Mouse (Mus musculus) midbrain, embryonic 11.5 days (tissue): ENCODE data around the gene C330021F23Rik. TPM values are rescaled to one million over a fixed set of nuclear protein-coding genes. Genes with fewer than 3 reads are reported as not detected.
A peak's percentile ranks its signal among the peaks of the same experiment; 100 is the strongest.

Source experiments
- ATAC-seq: fragments of 200-750 bp; cut with Nextera tagmentation; 2 replicates; pipeline ENCODE4 v1.8.0; 2017; ENCODE audit warnings: moderate TSS enrichment, moderate library complexity; ENCODE audit not compliant: low FRiP score
- DNase-seq: peaks from one replicate; pipeline ENCODE4 v3.0.0; 2015; ENCODE audit warnings: low spot score; ENCODE audit errors: missing footprints
- H3K27ac ChIP-seq: fragments of 300-500 bp; sonication (generic); 2 replicates; pipeline ENCODE4 v1.5.1; 2014; ENCODE audit warnings: low read depth, low read length
- H3K27me3 ChIP-seq: fragments of 300-500 bp; sonication (generic); 2 replicates; pipeline ENCODE4 v1.6.1; 2014; ENCODE audit warnings: mild to moderate bottlenecking, low read length, moderate library complexity, mixed read lengths; ENCODE audit not compliant: control insufficient read depth, insufficient read depth
- H3K36me3 ChIP-seq: fragments of 300-500 bp; sonication (generic); 2 replicates; pipeline ENCODE4 v1.6.1; 2014; ENCODE audit warnings: mild to moderate bottlenecking, low read length, moderate library complexity, mixed read lengths; ENCODE audit not compliant: control insufficient read depth, insufficient read depth
- H3K4me1 ChIP-seq: fragments of 300-500 bp; sonication (generic); 2 replicates; pipeline ENCODE4 v1.6.1; 2014; ENCODE audit warnings: low read length; ENCODE audit not compliant: control insufficient read depth, insufficient read depth
- H3K4me2 ChIP-seq: fragments of 300-500 bp; sonication (generic); 2 replicates; pipeline ENCODE4 v1.6.1; 2014; ENCODE audit warnings: mild to moderate bottlenecking, moderate library complexity
- H3K4me3 ChIP-seq: fragments of 300-500 bp; sonication (generic); 2 replicates; pipeline ENCODE4 v1.5.1; 2014; ENCODE audit warnings: low read depth, low read length
- H3K9ac ChIP-seq: fragments of 300-500 bp; sonication (generic); 2 replicates; pipeline ENCODE4 v1.6.1; 2014; ENCODE audit warnings: low read length
- H3K9me3 ChIP-seq: fragments of 300-500 bp; sonication (generic); 2 replicates; pipeline ENCODE4 v1.6.1; 2016; ENCODE audit warnings: low read length; ENCODE audit not compliant: control insufficient read depth
- WGBS: fragments of 180-500 bp; shearing (Covaris S2); extraction: QIAGEN DNeasy Blood & Tissue Kit; methylation state at CpG from one replicate; pipeline ENCODE4 v1.1.7; 2014; 5-methylcytosine and 5-hydroxymethylcytosine counted together
- polyA plus RNA-seq: library from polyadenylated mRNA; unstranded; fragments of >200 nt; fragmentation: Nextera tagmentation; extraction: Ambion mirVana; gene quantifications from 2 replicates; pipeline ENCODE4 v1.2.1, GENCODE M21; 2014

Gene C330021F23Rik
- polyA plus RNA-seq, 1 experiment from 2014 or later = 6.3 TPM

- 93% methylated on average over 4 of the region's 4 CpGs for WGBS
- H3K4me1 ChIP-seq = no peaks in the 10 kb centered on the region
- no peak overlapping the region for H3K4me3 ChIP-seq
- no peak overlapping the region for H3K9ac ChIP-seq
- DNase-seq = no peak
- ATAC-seq = no peak
- no peak overlapping the region for H3K4me2 ChIP-seq
- H3K9me3 ChIP-seq = no peaks in the 10 kb centered on the region
- H3K27me3 ChIP-seq = no peaks in the 10 kb centered on the region
- peaks cover 3% of the 10 kb centered on the region; the same call in 1 of the 2 replicates for H3K36me3 ChIP-seq
- H3K27ac ChIP-seq = no peak overlapping the region
Observed at GRCm38 (mm10) chr8:3540076-3540475, 27.7 kb upstream of the C330021F23Rik start.

- no peak overlapping the region for H3K27ac ChIP-seq
- 89% methylated on average over 2 of the region's 2 CpGs for WGBS
- no peak overlapping the region for H3K9ac ChIP-seq
Observed at GRCm38 (mm10) chr8:3546511-3546910, 21.3 kb upstream of the C330021F23Rik start.

GRCm38 (mm10) chr8:3552240-3552639, 15.6 kb upstream of the C330021F23Rik start:
- ATAC-seq (no peak), DNase-seq (no peak)
- Histone ChIP-seq H3K9me3 (no peaks in the 10 kb centered on the region), H3K4me2 (no peak overlapping the region), H3K4me1 (no peaks in the 10 kb centered on the region), H3K27ac (no peak overlapping the region), H3K36me3 (no peaks in the 10 kb centered on the region), H3K27me3 (no peaks in the 10 kb centered on the region), H3K4me3 (no peak overlapping the region), H3K9ac (no peak overlapping the region)
- 89% methylated on average over 1 of the region's 1 CpGs for WGBS

More at GRCm38 (mm10) chr8:3546511-3546910, 21.3 kb upstream of the C330021F23Rik start:
- no peaks in the 10 kb centered on the region for H3K27me3 ChIP-seq
- no peak overlapping the region for H3K4me2 ChIP-seq
- no peak overlapping the region for H3K4me3 ChIP-seq
- ATAC-seq (no peak), DNase-seq (no peak)
- H3K36me3 ChIP-seq = peaks cover 3% of the 10 kb centered on the region; the same call in 1 of the 2 replicates
- H3K4me1 ChIP-seq = no peaks in the 10 kb centered on the region
- H3K9me3 ChIP-seq = no peaks in the 10 kb centered on the region

DNA sequence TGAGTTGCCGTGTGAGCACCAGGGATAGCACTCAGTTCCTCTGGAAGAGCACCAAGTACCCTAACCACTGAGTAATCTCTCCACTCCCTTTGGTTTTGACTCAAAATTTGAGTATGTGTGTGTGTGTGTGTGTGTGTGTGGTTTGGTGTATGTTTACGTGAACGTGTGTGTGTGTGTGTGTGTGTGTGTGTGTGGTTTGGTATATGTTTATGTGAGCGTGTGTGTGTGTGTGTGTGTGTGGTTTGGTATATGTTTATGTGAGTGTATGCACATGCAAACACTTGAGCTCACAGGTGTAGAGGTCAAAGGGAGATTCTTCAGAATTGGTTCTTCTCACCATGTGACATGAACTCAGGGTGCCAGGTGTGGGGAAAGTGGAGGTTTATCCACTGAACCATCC, 11.7 kb upstream of the C330021F23Rik start:
- no peaks in the 10 kb centered on the region for H3K9me3 ChIP-seq
- DNase-seq = no peak
- 58% methylated on average over 4 of the region's 4 CpGs for WGBS
- ATAC-seq = peak; percentile 88
- no peak overlapping the region for H3K4me3 ChIP-seq
- no peak overlapping the region for H3K4me2 ChIP-seq
- no peaks in the 10 kb centered on the region for H3K27me3 ChIP-seq
- no peak overlapping the region for H3K27ac ChIP-seq
- no peaks in the 10 kb centered on the region for H3K4me1 ChIP-seq
- no peaks in the 10 kb centered on the region for H3K36me3 ChIP-seq
- H3K9ac ChIP-seq = no peak overlapping the region

DNA sequence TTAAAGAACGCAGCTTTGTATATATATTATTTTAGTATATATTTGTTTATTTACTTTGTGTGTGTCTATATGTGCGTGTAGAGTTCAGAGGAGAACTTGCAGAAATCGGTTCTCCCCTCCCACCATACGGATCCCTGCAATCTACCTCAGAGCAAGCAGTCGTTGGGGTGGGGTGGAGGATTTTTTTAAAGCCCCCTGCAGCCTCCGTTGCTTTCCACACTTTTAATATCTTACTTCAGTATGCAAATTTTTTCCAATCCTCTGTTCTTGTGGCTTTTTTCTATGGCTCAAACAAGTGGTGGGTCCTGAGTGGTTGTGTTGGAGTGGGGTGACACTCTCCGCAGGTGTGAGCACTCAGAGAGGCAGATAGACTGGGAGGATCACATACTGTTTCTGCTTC, 588 bp downstream of the C330021F23Rik start:
- DNase-seq (peak; percentile 86), ATAC-seq (peak; percentile 39; the same call in 1 of the 2 replicates)
- Histone ChIP-seq H3K4me3 (peak overlapping the region; percentile 34), H3K27ac (peak overlapping the region; percentile 61; the same call in 1 of the 2 replicates), H3K9me3 (no peaks in the 10 kb centered on the region), H3K4me1 (peaks cover 6% of the 10 kb centered on the region; the same call in 1 of the 2 replicates), H3K27me3 (no peaks in the 10 kb centered on the region), H3K9ac (peak overlapping the region; percentile 69), H3K4me2 (peak overlapping the region; percentile 55), H3K36me3 (no peaks in the 10 kb centered on the region)
- WGBS = 5% methylated on average over 7 of the region's 7 CpGs

GRCm38 (mm10) chr8:3569784-3570183, 2.0 kb downstream of the C330021F23Rik start:
- Histone ChIP-seq H3K4me1 (peaks cover 6% of the 10 kb centered on the region; the same call in 1 of the 2 replicates), H3K27ac (no peak overlapping the region), H3K9me3 (no peaks in the 10 kb centered on the region), H3K27me3 (no peaks in the 10 kb centered on the region), H3K9ac (no peak overlapping the region), H3K4me3 (no peak overlapping the region), H3K36me3 (no peaks in the 10 kb centered on the region), H3K4me2 (no peak overlapping the region)
- DNase-seq (no peak), ATAC-seq (no peak)
- WGBS = 93% methylated on average over 5 of the region's 5 CpGs

- WGBS = 94% methylated on average over 3 of the region's 3 CpGs
- Histone ChIP-seq H3K36me3 (no peaks in the 10 kb centered on the region), H3K9ac (no peak overlapping the region), H3K27me3 (no peaks in the 10 kb centered on the region), H3K4me2 (no peak overlapping the region), H3K4me3 (no peak overlapping the region), H3K27ac (no peak overlapping the region), H3K9me3 (no peaks in the 10 kb centered on the region), H3K4me1 (no peaks in the 10 kb centered on the region)
- ATAC-seq (no peak), DNase-seq (no peak)
Observed at GRCm38 (mm10) chr8:3574546-3574945, 6.8 kb downstream of the C330021F23Rik start.

DNA sequence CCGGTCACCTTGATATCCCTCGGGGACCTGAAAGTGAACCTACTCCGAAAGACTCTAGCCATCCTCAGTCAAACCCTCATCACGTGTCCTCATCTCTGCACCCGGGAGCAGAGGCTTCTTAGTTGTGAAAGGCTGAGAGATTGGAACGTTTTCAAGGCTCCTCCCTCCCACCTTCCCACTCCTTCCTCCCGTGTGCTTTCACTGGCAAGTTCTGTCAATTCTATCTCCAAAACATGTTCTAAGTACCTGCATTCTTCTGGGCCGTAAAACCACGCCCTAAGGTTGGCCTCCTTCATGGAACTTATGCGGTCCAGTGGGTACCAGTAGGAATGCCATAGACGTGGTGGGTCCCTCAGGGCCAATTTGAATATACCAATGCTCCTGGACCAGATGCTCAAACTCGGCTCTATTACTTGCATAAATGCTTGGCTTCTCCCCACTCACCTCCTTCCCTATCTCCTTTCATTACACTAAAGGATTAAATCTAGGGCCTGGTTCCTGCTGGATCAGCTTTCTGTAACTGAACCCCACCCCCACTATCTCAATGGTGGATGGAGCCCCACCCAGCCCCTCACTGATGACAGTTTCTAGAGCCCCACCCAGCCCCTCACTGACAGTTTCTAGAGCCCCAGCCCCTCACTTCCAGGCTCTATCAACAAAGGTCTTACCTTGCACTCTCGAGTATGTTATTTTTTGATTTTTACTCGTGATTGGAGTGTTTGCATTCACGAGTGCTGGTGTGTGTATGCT, 8.6 kb downstream of the C330021F23Rik start:
- H3K9ac ChIP-seq = no peak overlapping the region
- no peaks in the 10 kb centered on the region for H3K9me3 ChIP-seq
- WGBS = 84% methylated on average over 15 of the region's 15 CpGs
- H3K4me3 ChIP-seq = no peak overlapping the region
- DNase-seq = no peak
- no peaks in the 10 kb centered on the region for H3K27me3 ChIP-seq
- no peak overlapping the region for H3K4me2 ChIP-seq
- no peaks in the 10 kb centered on the region for H3K4me1 ChIP-seq
- no peak for ATAC-seq
- no peaks in the 10 kb centered on the region for H3K36me3 ChIP-seq
- H3K27ac ChIP-seq = no peak overlapping the region

- no peak overlapping the region for H3K9ac ChIP-seq
- H3K4me3 ChIP-seq = no peak overlapping the region
- H3K27ac ChIP-seq = no peak overlapping the region
- H3K4me2 ChIP-seq = no peak overlapping the region
- no peak for ATAC-seq
- H3K4me1 ChIP-seq = no peaks in the 10 kb centered on the region
- H3K27me3 ChIP-seq = no peaks in the 10 kb centered on the region
- H3K36me3 ChIP-seq = no peaks in the 10 kb centered on the region
- DNase-seq = no peak
- H3K9me3 ChIP-seq = no peaks in the 10 kb centered on the region
- WGBS = 86% methylated on average over 9 of the region's 9 CpGs
Observed at GRCm38 (mm10) chr8:3579390-3580364, 11.9 kb downstream of the C330021F23Rik start.
